Mouse (Mus musculus): ENCODE measurements around the gene Olfr193.
"Not testable (repeated sequence)": the region's sequence is repeated elsewhere in the genome, so short reads cannot be mapped to it uniquely, and the experiment has no call there.

The Olfr193 gene

GRCm38 (mm10) chr16:59111781-59112180 lies at the start of gene Olfr193:
Olfr193 (minus strand) TSS chr16:59111881.
- no peak for DNase-seq (ENCODE audit: low spot score)

DNA sequence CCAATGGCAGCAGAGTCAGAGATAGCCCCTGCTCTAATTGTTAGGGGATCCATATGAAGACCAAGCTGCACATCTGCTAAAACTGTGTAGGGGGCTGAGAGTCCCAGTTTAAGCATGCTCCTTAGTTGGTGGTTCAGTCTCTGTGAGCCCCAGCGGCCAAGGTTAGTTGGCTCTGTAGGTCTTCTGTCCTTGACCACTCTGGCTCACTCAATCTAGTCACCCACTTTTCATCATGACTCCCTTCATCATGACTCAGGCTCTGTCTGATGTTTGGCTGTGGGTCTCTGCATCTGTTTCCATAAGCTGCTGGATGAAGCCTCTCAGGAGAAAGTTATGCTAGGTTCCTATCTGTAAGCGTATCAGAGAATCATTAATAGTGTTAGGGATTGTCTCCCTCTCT lies 40.3 kb upstream of the Olfr193 start:
- DNase-seq (ENCODE audit: low spot score): no peak

DNA sequence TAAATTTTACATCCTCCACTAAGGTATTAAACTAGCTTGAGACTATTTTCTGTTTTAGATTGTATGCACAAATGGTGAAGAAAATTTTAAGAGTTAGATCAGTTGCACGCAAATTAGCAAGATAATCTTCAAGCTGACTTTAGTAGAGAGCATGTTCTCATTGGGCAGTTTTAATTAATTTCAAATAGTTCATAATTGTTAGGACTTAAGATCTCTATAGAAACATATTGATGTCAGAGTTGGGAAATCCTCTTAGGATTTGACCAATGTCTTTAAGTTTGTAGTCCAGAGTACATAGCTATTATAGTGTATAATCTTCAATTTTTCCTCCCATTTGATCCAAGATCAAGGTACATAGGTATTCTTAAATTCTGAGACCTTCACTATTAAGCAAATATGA lies 35.1 kb upstream of the Olfr193 start, which contains the start of gene Olfr195:
Gene Olfr195 (plus strand): TSS at position 301 of the 400 bp plus-strand sequence.
- no peak for DNase-seq (ENCODE audit: low spot score)

- DNase-seq (ENCODE audit: low spot score): no peak
These were observed 29.4 kb upstream of the Olfr193 start for GRCm38 (mm10) chr16:59141105-59141504.

- DNase-seq (ENCODE audit: low spot score): no peak
These were observed 19.1 kb upstream of the Olfr193 start for GRCm38 (mm10) chr16:59130740-59131139.

DNA sequence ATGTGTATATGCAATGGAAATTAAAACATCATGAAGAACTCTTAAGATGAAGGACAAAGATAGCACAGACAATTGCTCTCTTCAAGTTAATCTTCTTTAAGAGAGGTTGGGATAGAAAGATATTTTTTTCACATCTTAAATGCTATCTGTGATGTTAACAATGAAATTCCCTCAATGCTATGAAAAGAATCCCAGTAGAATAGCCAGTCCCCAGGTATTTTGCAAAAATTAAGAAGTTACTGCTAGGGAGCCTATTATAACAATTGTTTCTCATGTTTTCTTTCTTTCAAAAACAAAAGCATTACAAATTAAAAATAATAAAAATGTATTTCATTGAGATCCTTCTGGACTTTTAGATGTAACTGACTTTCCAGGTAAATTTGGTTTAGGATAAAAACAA lies 9.3 kb upstream of the Olfr193 start, which contains the start of gene Olfr194:
Gene Olfr194 (minus strand): TSS at position 101 of the 400 bp plus-strand sequence.
- DNase-seq (ENCODE audit: low spot score): no peak

GRCm38 (mm10) chr16:59108522-59108921 lies 3.2 kb downstream of the Olfr193 start:
- DNase-seq (ENCODE audit: low spot score): not testable (repeated sequence)

GRCm38 (mm10) chr16:59105312-59105711 lies 6.4 kb downstream of the Olfr193 start:
- no peak for DNase-seq (ENCODE audit: low spot score)

DNA sequence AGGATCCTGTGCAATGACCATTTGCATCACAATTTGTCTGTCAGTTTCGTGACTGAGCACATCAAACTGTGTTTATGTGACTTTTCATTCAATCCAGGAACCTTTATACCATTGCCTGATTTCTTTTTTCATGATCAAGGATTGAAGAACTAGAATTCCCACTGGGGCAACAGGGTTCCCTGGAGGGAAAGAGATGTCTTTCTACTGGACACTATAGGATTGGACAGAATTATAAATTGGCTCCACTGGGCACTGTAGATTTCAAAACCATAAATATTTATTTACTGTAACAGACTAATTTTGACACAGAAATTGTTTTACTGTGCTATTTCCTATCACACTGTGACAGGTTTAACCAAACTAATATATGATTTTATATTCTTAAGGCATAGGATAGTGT lies 22.0 kb downstream of the Olfr193 start, which contains the start of gene Olfr191:
Gene Olfr191 (minus strand): TSS at position 101 of the 400 bp plus-strand sequence.
- DNase-seq (ENCODE audit: low spot score): not testable (repeated sequence)

- not testable (repeated sequence) for DNase-seq (ENCODE audit: low spot score)
These were observed 30.6 kb downstream of the Olfr193 start for GRCm38 (mm10) chr16:59081113-59081512.

GRCm38 (mm10) chr16:59077905-59078304 lies 33.8 kb downstream of the Olfr193 start, which contains the start of gene Olfr190:
Olfr190 (minus strand) TSS chr16:59078005.
- no peak for DNase-seq (ENCODE audit: low spot score)

- no peak for DNase-seq (ENCODE audit: low spot score)
These were observed 38.2 kb downstream of the Olfr193 start for GRCm38 (mm10) chr16:59073520-59073919.

GRCm38 (mm10) chr16:59071755-59072154 lies 39.9 kb downstream of the Olfr193 start:
- DNase-seq (ENCODE audit: low spot score): no peak

GRCm38 (mm10) chr16:59062411-59062810 lies 49.3 kb downstream of the Olfr193 start:
- DNase-seq (ENCODE audit: low spot score): not testable (repeated sequence)

Measured in ovary, postnatal 10 days (tissue).